Mouse (Mus musculus) stomach, embryonic 14.5 days (tissue): ENCODE results near the gene Tmem215. TPM values are rescaled to one million over a fixed set of nuclear protein-coding genes. Genes with fewer than 3 reads are reported as not detected.

Experiments
- ATAC-seq: fragments of 200-750 bp; cut with Nextera tagmentation; 2 replicates; pipeline ENCODE4 v1.8.0; 2017; ENCODE audit warnings: low read depth, moderate TSS enrichment; ENCODE audit not compliant: insufficient number of reproducible peaks, insufficient read depth, low FRiP score
- H3K27ac ChIP-seq: fragments of 300-500 bp; sonication (generic); 2 replicates; pipeline ENCODE4 v1.5.1; 2014; ENCODE audit warnings: mild to moderate bottlenecking, low read length, moderate library complexity, mixed read lengths
- H3K27me3 ChIP-seq: fragments of 300-500 bp; sonication (generic); 2 replicates; pipeline ENCODE4 v1.6.1; 2014; ENCODE audit warnings: low read length, control low read depth, mixed read lengths; ENCODE audit not compliant: control insufficient read depth, insufficient read depth
- H3K36me3 ChIP-seq: fragments of 300-500 bp; sonication (generic); 2 replicates; pipeline ENCODE4 v1.6.1; 2014; ENCODE audit warnings: mild to moderate bottlenecking, control low read depth, low read length, moderate library complexity, mixed read lengths; ENCODE audit not compliant: control insufficient read depth, insufficient read depth
- H3K4me1 ChIP-seq: fragments of 300-500 bp; sonication (generic); 2 replicates; pipeline ENCODE4 v1.6.1; 2014; ENCODE audit warnings: low read length, control low read depth, mixed read lengths; ENCODE audit not compliant: control insufficient read depth, insufficient read depth
- H3K4me2 ChIP-seq: fragments of 300-500 bp; sonication (generic); replicated peaks from 2 replicates; pipeline ENCODE4 v1.6.1; 2014; ENCODE audit warnings: low read depth, low read length, control low read depth
- H3K4me3 ChIP-seq: fragments of 300-500 bp; sonication (generic); 2 replicates; pipeline ENCODE4 v1.5.1; 2014; ENCODE audit warnings: low read depth, low read length, control low read depth
- H3K9ac ChIP-seq: fragments of 300-500 bp; sonication (generic); replicated peaks from 2 replicates; pipeline ENCODE4 v1.6.1; 2014; ENCODE audit warnings: low read depth, mild to moderate bottlenecking, control low read depth, low read length, moderate library complexity, mixed read lengths
- H3K9me3 ChIP-seq: fragments of 300-500 bp; sonication (generic); 2 replicates; pipeline ENCODE4 v1.6.1; 2016; ENCODE audit warnings: low read depth, low read length, control low read depth; ENCODE audit not compliant: control insufficient read depth
- WGBS: fragments of 180-500 bp; shearing (Covaris S2); extraction: QIAGEN DNeasy Blood & Tissue Kit; methylation state at CpG from one replicate; pipeline ENCODE4 v1.1.7; 2014; 5-methylcytosine and 5-hydroxymethylcytosine counted together
- polyA plus RNA-seq: library from polyadenylated mRNA; unstranded; fragments of >200 nt; fragmentation: Nextera tagmentation; extraction: Ambion mirVana; gene quantifications from 2 replicates; pipeline ENCODE4 v1.2.1, GENCODE M21; 2014

The Tmem215 gene
- 0.88 and 1.4 TPM in 2 replicates for polyA plus RNA-seq

- 85% methylated on average over 10 of the region's 10 CpGs for WGBS
- H3K9ac ChIP-seq, result 0 out of 2 replicates have a peak within 1 kb of the TSS, but pooled peaks have one; percentile 14
- H3K4me1 ChIP-seq, result no peaks in the 10 kb centered on the region
- no peak within 1 kb of the TSS for H3K27ac ChIP-seq
- peak within 1 kb of the TSS; percentile 39 for H3K4me3 ChIP-seq
- H3K9me3 ChIP-seq, result no peaks in the 10 kb centered on the region
- no peaks in the 10 kb centered on the region for H3K36me3 ChIP-seq
- peak within 1 kb of the TSS; percentile 74 for H3K4me2 ChIP-seq
- H3K27me3 ChIP-seq, result 0 out of 2 replicates have a peak, but pooled peaks cover 3% of the 10 kb centered on the region
- no peak for ATAC-seq
Observed at GRCm38 (mm10) chr4:40471880-40472279, at the start of gene Tmem215. Gene Tmem215, plus strand, starts transcription at chr4:40472180.

- Histone ChIP-seq H3K27me3 (no peaks in the 10 kb centered on the region), H3K36me3 (no peaks in the 10 kb centered on the region), H3K9ac (no peak overlapping the region), H3K4me3 (no peak overlapping the region), H3K4me2 (no peak overlapping the region), H3K4me1 (no peaks in the 10 kb centered on the region), H3K9me3 (no peaks in the 10 kb centered on the region; the same call in 1 of the 2 replicates), H3K27ac (no peak overlapping the region)
- 73% methylated on average over 5 of the region's 5 CpGs for WGBS
- no peak for ATAC-seq
Observed at GRCm38 (mm10) chr4:40431916-40432315, 40.1 kb upstream of the Tmem215 start.

- Histone ChIP-seq H3K4me2 (no peak overlapping the region), H3K9me3 (no peaks in the 10 kb centered on the region; the same call in 1 of the 2 replicates), H3K27ac (no peak overlapping the region), H3K4me1 (no peaks in the 10 kb centered on the region), H3K4me3 (no peak overlapping the region), H3K27me3 (no peaks in the 10 kb centered on the region), H3K9ac (no peak overlapping the region), H3K36me3 (no peaks in the 10 kb centered on the region)
- no peak for ATAC-seq
- WGBS, result 52% methylated on average over 3 of the region's 3 CpGs
Observed at GRCm38 (mm10) chr4:40433379-40433778, 38.6 kb upstream of the Tmem215 start.

- Histone ChIP-seq H3K27ac (no peak overlapping the region), H3K4me2 (no peak overlapping the region), H3K9me3 (no peaks in the 10 kb centered on the region; the same call in 1 of the 2 replicates), H3K4me3 (no peak overlapping the region), H3K27me3 (no peaks in the 10 kb centered on the region), H3K4me1 (no peaks in the 10 kb centered on the region), H3K36me3 (no peaks in the 10 kb centered on the region), H3K9ac (no peak overlapping the region)
- ATAC-seq, result no peak
- 52% methylated on average over 1 of the region's 1 CpGs for WGBS
Observed at GRCm38 (mm10) chr4:40434388-40434787, 37.6 kb upstream of the Tmem215 start.

- 95% methylated on average over 9 of the region's 9 CpGs for WGBS
Observed at GRCm38 (mm10) chr4:40443565-40443964, 28.4 kb upstream of the Tmem215 start.

GRCm38 (mm10) chr4:40472700-40473530, 935 bp downstream of the Tmem215 start:
- 0 out of 2 replicates have a peak overlapping the region, but pooled peaks have one; percentile 14 for H3K9ac ChIP-seq

More at GRCm38 (mm10) chr4:40443565-40443964, 28.4 kb upstream of the Tmem215 start:
- no peaks in the 10 kb centered on the region for H3K36me3 ChIP-seq
- H3K4me2 ChIP-seq, result no peak overlapping the region
- H3K4me1 ChIP-seq, result no peaks in the 10 kb centered on the region
- no peak overlapping the region for H3K4me3 ChIP-seq
- no peaks in the 10 kb centered on the region for H3K27me3 ChIP-seq
- H3K27ac ChIP-seq, result no peak overlapping the region
- no peak for ATAC-seq
- no peaks in the 10 kb centered on the region for H3K9me3 ChIP-seq
- no peak overlapping the region for H3K9ac ChIP-seq

GRCm38 (mm10) chr4:40473911-40474310, 1.9 kb downstream of the Tmem215 start:
- Histone ChIP-seq H3K9me3 (no peaks in the 10 kb centered on the region), H3K4me1 (no peaks in the 10 kb centered on the region), H3K9ac (no peak overlapping the region), H3K4me3 (no peak overlapping the region), H3K4me2 (peak overlapping the region; percentile 74), H3K27ac (no peak overlapping the region), H3K27me3 (0 out of 2 replicates have a peak, but pooled peaks cover 3% of the 10 kb centered on the region), H3K36me3 (no peaks in the 10 kb centered on the region)
- no peak for ATAC-seq
- 71% methylated on average over 9 of the region's 9 CpGs for WGBS

More at GRCm38 (mm10) chr4:40472700-40473530, 935 bp downstream of the Tmem215 start:
- H3K4me2 ChIP-seq, result peak overlapping the region; percentile 74
- 0 out of 2 replicates have a peak, but pooled peaks cover 3% of the 10 kb centered on the region for H3K27me3 ChIP-seq
- H3K4me1 ChIP-seq, result no peaks in the 10 kb centered on the region
- ATAC-seq, result peak; percentile 83; the same call in 1 of the 2 replicates
- no peaks in the 10 kb centered on the region for H3K9me3 ChIP-seq
- H3K4me3 ChIP-seq, result peak overlapping the region; percentile 39
- no peak overlapping the region for H3K27ac ChIP-seq
- 3% methylated on average over 53 of the region's 55 CpGs for WGBS
- no peaks in the 10 kb centered on the region for H3K36me3 ChIP-seq

- Histone ChIP-seq H3K27ac (no peak overlapping the region), H3K27me3 (no peaks in the 10 kb centered on the region), H3K4me3 (no peak overlapping the region), H3K36me3 (no peaks in the 10 kb centered on the region), H3K4me1 (no peaks in the 10 kb centered on the region), H3K9me3 (no peaks in the 10 kb centered on the region), H3K4me2 (no peak overlapping the region), H3K9ac (no peak overlapping the region)
- 84% methylated on average over 5 of the region's 5 CpGs for WGBS
- ATAC-seq, result no peak
Observed at GRCm38 (mm10) chr4:40477963-40478362, 6.0 kb downstream of the Tmem215 start.
